Mouse (Mus musculus): ENCODE measurements around the gene Thpo.

DNA sequence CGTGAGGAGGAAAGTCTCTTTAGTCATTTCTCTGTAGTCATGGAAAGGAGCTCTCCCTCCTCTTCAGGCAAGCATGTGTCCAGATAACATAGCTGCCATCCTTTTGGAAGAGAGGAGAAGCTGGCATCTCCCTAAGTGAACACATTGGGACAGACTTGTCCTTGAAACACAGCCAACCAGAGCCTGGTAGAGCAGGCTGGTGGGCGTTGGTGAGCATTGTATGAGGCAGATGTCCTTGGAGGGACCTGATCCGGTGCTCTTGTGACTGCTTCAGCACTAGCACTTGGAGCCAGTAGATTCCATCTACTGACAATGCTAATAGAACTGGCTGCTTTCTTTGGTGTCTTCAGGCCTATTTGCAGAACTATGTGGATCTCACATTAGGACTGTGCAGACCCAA, 45.5 kb upstream of the Thpo start:
- no peak for TF ChIP-seq USF1 (IDR thresholded peaks at IDR 0.05; ENCODE audit: low read depth)
- TF ChIP-seq MAX (IDR thresholded peaks at IDR 0.05) = no peak
- no peak for TF ChIP-seq CTCF (IDR thresholded peaks at IDR 0.05; ENCODE audit: control insufficient read depth, insufficient read depth, insufficient read length)
- no peak for TF ChIP-seq CEBPB (IDR thresholded peaks at IDR 0.05; ENCODE audit: low read depth)

Measured in C2C12 (cell line).